Mouse (Mus musculus) right cerebral cortex, postnatal 10 days (tissue): ENCODE measurements at regions not wholly inside any gene's neighbourhood (a gene's known extent, or its start where the extent isn't known, plus 50 kb on each side); places are given as distances from the start of the nearest gene placed in this dataset.

Experiments used
- DNase-seq, 2 experiments: peaks; one replicate each; pipeline ENCODE4 v3.0.0; 2021; ENCODE audit warnings: low spot score in 2 of 2

- DNase-seq, result no peak
Observed at GRCm38 (mm10) chr9:92097806-92098205, 94.9 kb upstream of the Plscr5 start.

- no peak for DNase-seq
Observed at GRCm38 (mm10) chr9:92129504-92129903, 63.2 kb upstream of the Plscr5 start.

- DNase-seq, result no peak
Observed at GRCm38 (mm10) chr9:92130445-92130844, 62.3 kb upstream of the Plscr5 start.

GRCm38 (mm10) chr9:92132440-92132839 is 60.3 kb upstream of the Plscr5 start:
- peak in 1 of 2 experiments; percentile 25 for DNase-seq

GRCm38 (mm10) chr9:92141924-92142323 is 50.8 kb upstream of the Plscr5 start:
- DNase-seq, result no peak
